Mouse (Mus musculus): ENCODE data around the gene Vkorc1l1. TPM values are rescaled to one million over a fixed set of nuclear protein-coding genes. Genes with fewer than 3 reads are reported as not detected.

Vkorc1l1 gene
- polyA plus RNA-seq, 1 experiment from 2014 or later: 32.3 TPM

- no peak for DNase-seq (ENCODE audit: low read depth, low spot score)
- no peaks in the 10 kb centered on the region for H3K27me3 ChIP-seq
- ATAC-seq: no peak
- no peak for TF ChIP-seq CTCF (IDR thresholded peaks at IDR 0.05)
- in situ Hi-C loops (cut with MboI; ENCODE audit: low pct_unique_long_range_greater_than_20kb): no loop called here
- ChIA-PET POLR2A (no interaction called here), CTCF (no interaction called here)
These were observed 23.6 kb upstream of the Vkorc1l1 start for GRCm38 (mm10) chr5:129918065-129918651.

- no peak for ATAC-seq
- CTCF ChIA-PET: no interaction called here
- POLR2A ChIA-PET: no interaction called here
- in situ Hi-C loops (cut with MboI; ENCODE audit: low pct_unique_long_range_greater_than_20kb): no loop called here
- no peaks in the 10 kb centered on the region for H3K27me3 ChIP-seq
- DNase-seq (ENCODE audit: low read depth, low spot score): no peak
- TF ChIP-seq CTCF (IDR thresholded peaks at IDR 0.05): no peak
These were observed 23.0 kb upstream of the Vkorc1l1 start for GRCm38 (mm10) chr5:129918752-129919151.

- DNase-seq (ENCODE audit: low read depth, low spot score): no peak
- in situ Hi-C loops (cut with MboI; ENCODE audit: low pct_unique_long_range_greater_than_20kb): no loop called here
- no peak for TF ChIP-seq CTCF (IDR thresholded peaks at IDR 0.05)
- ChIA-PET CTCF (no interaction called here), POLR2A (no interaction called here)
- no peak for ATAC-seq
- H3K27me3 ChIP-seq: no peaks in the 10 kb centered on the region
These were observed 22.4 kb upstream of the Vkorc1l1 start for GRCm38 (mm10) chr5:129919320-129919719.

- CTCF ChIA-PET: interaction anchor here (0.7 to 1.5 kb wide), 3 partner anchors 14 to 26 kb away, joined by 3 to 5 read pairs (median 4); partner anchors contain the start of gene Nupr1l
These were observed 19.8 kb upstream of the Vkorc1l1 start for GRCm38 (mm10) chr5:129921972-129922371.

GRCm38 (mm10) chr5:129924820-129925452 lies 16.8 kb upstream of the Vkorc1l1 start:
- no peak for TF ChIP-seq CTCF (IDR thresholded peaks at IDR 0.05)
- in situ Hi-C loops (cut with MboI; ENCODE audit: low pct_unique_long_range_greater_than_20kb): no loop called here

More at GRCm38 (mm10) chr5:129921972-129922371, 19.8 kb upstream of the Vkorc1l1 start:
- ATAC-seq: no peak
- POLR2A ChIA-PET: interaction anchor here (0.6 kb wide), 1 partner anchor 12 kb away, joined by 5 read pairs; no protein-coding TSS in a partner anchor
- DNase-seq (ENCODE audit: low read depth, low spot score): no peak
- in situ Hi-C loops (cut with MboI; ENCODE audit: low pct_unique_long_range_greater_than_20kb): no loop called here
- H3K27me3 ChIP-seq: no peaks in the 10 kb centered on the region
- peak; percentile 23 for TF ChIP-seq CTCF (IDR thresholded peaks at IDR 0.05)

GRCm38 (mm10) chr5:129925933-129926332 lies 15.8 kb upstream of the Vkorc1l1 start:
- no peaks in the 10 kb centered on the region for H3K27me3 ChIP-seq
- ChIA-PET POLR2A (interaction anchor here (0.7 kb wide), 1 partner anchor 247 kb away, joined by 3 read pairs; no protein-coding TSS in a partner anchor), CTCF (interaction anchor here (1.2 to 2.3 kb wide), 2 partner anchors 14 to 70 kb away, joined by 3 to 8 read pairs; no protein-coding TSS in a partner anchor)
- TF ChIP-seq CTCF (IDR thresholded peaks at IDR 0.05): no peak
- no peak for DNase-seq (ENCODE audit: low read depth, low spot score)
- in situ Hi-C loops (cut with MboI; ENCODE audit: low pct_unique_long_range_greater_than_20kb): no loop called here
- no peak for ATAC-seq

More at GRCm38 (mm10) chr5:129924820-129925452, 16.8 kb upstream of the Vkorc1l1 start:
- ChIA-PET CTCF (interaction anchor here (0.8 to 1.1 kb wide), 2 partner anchors 11 to 73 kb away, joined by 3 to 4 read pairs; no protein-coding TSS in a partner anchor), POLR2A (no interaction called here)
- ATAC-seq: no peak
- no peak for DNase-seq (ENCODE audit: low read depth, low spot score)
- no peaks in the 10 kb centered on the region for H3K27me3 ChIP-seq

- in situ Hi-C loops (cut with MboI; ENCODE audit: low pct_unique_long_range_greater_than_20kb): no loop called here
- ChIA-PET POLR2A (interaction anchor here (0.6 kb wide), 1 partner anchor 495 kb away, joined by 4 read pairs; no protein-coding TSS in a partner anchor), CTCF (interaction anchor here (2.5 kb wide), 1 partner anchor 10 kb away, joined by 10 read pairs; no protein-coding TSS in a partner anchor)
- TF ChIP-seq CTCF (IDR thresholded peaks at IDR 0.05): no peak
- no peak for ATAC-seq
- DNase-seq (ENCODE audit: low read depth, low spot score): no peak
- no peaks in the 10 kb centered on the region for H3K27me3 ChIP-seq
These were observed 11.6 kb upstream of the Vkorc1l1 start for GRCm38 (mm10) chr5:129929924-129930855.

- ATAC-seq: no peak
- no peak for TF ChIP-seq CTCF (IDR thresholded peaks at IDR 0.05)
- ChIA-PET POLR2A (no interaction called here), CTCF (no interaction called here)
- in situ Hi-C loops (cut with MboI; ENCODE audit: low pct_unique_long_range_greater_than_20kb): no loop called here
- DNase-seq (ENCODE audit: low read depth, low spot score): no peak
- H3K27me3 ChIP-seq: no peaks in the 10 kb centered on the region
These were observed 4.8 kb upstream of the Vkorc1l1 start for GRCm38 (mm10) chr5:129936941-129937340.

GRCm38 (mm10) chr5:129940281-129940680 lies 1.5 kb upstream of the Vkorc1l1 start:
- TF ChIP-seq CTCF (IDR thresholded peaks at IDR 0.05): no peak
- ATAC-seq (no peak), DNase-seq (ENCODE audit: low read depth, low spot score) (no peak)
- CTCF ChIA-PET: interaction anchor here (0.8 to 2.9 kb wide), 8 partner anchors 9 to 96 kb away, joined by 3 to 10 read pairs (median 4); partner anchors contain the start of gene Nupr1l
- in situ Hi-C loops (cut with MboI; ENCODE audit: low pct_unique_long_range_greater_than_20kb): no loop called here
- no peaks in the 10 kb centered on the region for H3K27me3 ChIP-seq
- POLR2A ChIA-PET: interaction anchor here (0.6 kb wide), 1 partner anchor 388 kb away, joined by 5 read pairs; no protein-coding TSS in a partner anchor
